Mouse (Mus musculus) forebrain, embryonic 10.5 days (tissue): Measurements from ENCODE around the gene Fxyd5. TPM values are rescaled to one million over a fixed set of nuclear protein-coding genes. Genes with fewer than 3 reads are reported as not detected.

Source experiments
- DNase-seq: peaks from one replicate; pipeline ENCODE4 v3.0.0-alpha.2; 2017; ENCODE audit warnings: low spot score; ENCODE audit errors: extremely low spot score
- H3K27ac ChIP-seq: fragments of 300-500 bp; sonication (generic); 2 replicates; pipeline ENCODE4 v1.5.1; 2016; ENCODE audit warnings: mild to moderate bottlenecking
- H3K27me3 ChIP-seq: fragments of 300-500 bp; sonication (generic); 2 replicates; pipeline ENCODE4 v1.6.1; 2016; ENCODE audit warnings: mild to moderate bottlenecking; ENCODE audit not compliant: poor library complexity, severe bottlenecking
- H3K36me3 ChIP-seq: fragments of 300-500 bp; sonication (generic); replicated peaks from 2 replicates; pipeline ENCODE4 v1.6.1; 2016; ENCODE audit warnings: mild to moderate bottlenecking, moderate library complexity
- H3K4me1 ChIP-seq: fragments of 300-500 bp; sonication (generic); 2 replicates; pipeline ENCODE4 v1.6.1; 2016
- H3K4me3 ChIP-seq: fragments of 300-500 bp; sonication (generic); 2 replicates; pipeline ENCODE4 v1.5.1; 2016; ENCODE audit warnings: mild to moderate bottlenecking, moderate library complexity
- H3K9me3 ChIP-seq: fragments of 300-500 bp; sonication (generic); 2 replicates; pipeline ENCODE4 v1.6.1; 2016; ENCODE audit warnings: mild to moderate bottlenecking, moderate library complexity
- whole genome bisulfite sequencing: fragments of 180-500 bp; shearing (Covaris S2); methylation state at CpG from one replicate; pipeline ENCODE4 v1.1.7; 2016; 5-methylcytosine and 5-hydroxymethylcytosine counted together
- polyA plus RNA-seq: library from polyadenylated mRNA; unstranded; fragments of >200 nt; fragmentation: Nextera tagmentation; extraction: Ambion mirVana; gene quantifications from 2 replicates; pipeline ENCODE4 v1.2.1, GENCODE M21; 2016

The Fxyd5 gene
- polyA plus RNA-seq, result 10.2 and 10.4 TPM in 2 replicates

- no peak for DNase-seq
- WGBS, result 34% methylated on average over 10 of the region's 10 CpGs
- H3K9me3 ChIP-seq, result no peaks in the 10 kb centered on the region
- H3K36me3 ChIP-seq, result no peaks in the 10 kb centered on the region
- H3K27me3 ChIP-seq, result peaks cover 58% of the 10 kb centered on the region
- H3K4me3 ChIP-seq, result peak within 1 kb of the TSS; percentile 39
- H3K4me1 ChIP-seq, result peaks cover 13% of the 10 kb centered on the region
- peak within 1 kb of the TSS; percentile 30; the same call in 1 of the 2 replicates for H3K27ac ChIP-seq
Measured at GRCm38 (mm10) chr7:31042431-31042910, at the start of gene Fxyd5. Gene Fxyd5, minus strand, starts transcription at chr7:31042481.

DNA sequence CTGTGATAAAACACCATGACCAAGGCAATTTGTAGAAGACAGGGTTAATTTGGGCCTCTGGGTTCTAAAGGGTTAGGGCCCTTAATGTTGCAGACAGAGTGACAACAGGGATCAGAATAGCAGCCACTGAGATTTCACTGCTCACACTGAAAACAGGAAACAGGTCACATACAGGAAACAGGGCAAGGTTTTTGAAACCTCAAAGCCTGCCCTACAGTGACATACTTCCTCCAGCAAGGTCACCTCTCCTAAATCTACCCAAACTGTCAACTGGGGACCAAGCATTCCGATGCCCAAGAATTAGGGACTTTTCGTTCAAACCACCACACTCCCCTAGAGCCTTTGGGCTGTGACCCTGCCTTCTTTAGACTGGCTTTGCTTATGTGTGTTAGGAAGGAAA is 47.4 kb upstream of the Fxyd5 start:
- Histone ChIP-seq H3K4me1 (peaks cover 12% of the 10 kb centered on the region), H3K4me3 (no peak overlapping the region), H3K9me3 (no peaks in the 10 kb centered on the region; the same call in 1 of the 2 replicates), H3K27ac (no peak overlapping the region), H3K36me3 (no peaks in the 10 kb centered on the region), H3K27me3 (no peaks in the 10 kb centered on the region)
- WGBS, result 90% methylated on average over 2 of the region's 2 CpGs
- DNase-seq, result no peak

GRCm38 (mm10) chr7:31088206-31088605 is 45.9 kb upstream of the Fxyd5 start:
- Histone ChIP-seq H3K27ac (no peak overlapping the region), H3K36me3 (no peaks in the 10 kb centered on the region), H3K4me1 (peaks cover 27% of the 10 kb centered on the region), H3K9me3 (no peaks in the 10 kb centered on the region; the same call in 1 of the 2 replicates), H3K27me3 (no peaks in the 10 kb centered on the region), H3K4me3 (no peak overlapping the region)
- WGBS, result 69% methylated on average over 3 of the region's 3 CpGs
- no peak for DNase-seq

- H3K9me3 ChIP-seq, result no peaks in the 10 kb centered on the region; the same call in 1 of the 2 replicates
- no peaks in the 10 kb centered on the region for H3K36me3 ChIP-seq
- DNase-seq, result no peak
- WGBS, result 85% methylated on average over 2 of the region's 2 CpGs
- H3K27me3 ChIP-seq, result no peaks in the 10 kb centered on the region
- H3K4me1 ChIP-seq, result peaks cover 34% of the 10 kb centered on the region
- no peak overlapping the region for H3K4me3 ChIP-seq
- peak overlapping the region; percentile 40; the same call in 1 of the 2 replicates for H3K27ac ChIP-seq
Measured at GRCm38 (mm10) chr7:31087262-31087661, 45.0 kb upstream of the Fxyd5 start.

DNA sequence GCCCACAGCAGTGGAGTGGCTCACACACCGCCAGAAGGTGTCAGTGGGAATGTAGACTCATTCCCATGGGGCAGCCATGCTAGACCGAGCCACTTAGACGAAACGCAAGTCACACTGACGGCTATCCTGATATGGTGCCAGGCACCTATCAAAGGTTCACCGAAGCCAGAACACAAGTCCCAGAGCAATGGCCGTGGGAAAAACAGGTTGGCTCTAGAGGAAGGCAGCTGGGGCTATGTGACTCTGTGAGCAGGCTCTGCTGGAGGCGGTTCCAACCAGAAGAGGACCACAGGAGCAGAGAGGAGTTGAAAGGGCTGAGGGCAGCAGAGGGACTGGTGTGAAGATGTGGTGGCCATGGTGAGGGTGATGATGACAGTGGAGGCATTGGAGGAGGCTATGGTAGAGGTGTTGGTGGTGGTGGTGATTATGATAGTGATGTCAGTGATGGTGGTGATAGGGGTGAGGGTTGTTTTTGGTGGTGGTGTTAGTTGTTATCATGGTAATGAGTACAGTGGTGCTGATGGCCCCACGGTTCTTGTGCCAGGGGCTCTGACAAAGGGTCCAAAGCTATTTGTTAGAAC is 44.0 kb upstream of the Fxyd5 start:
- Histone ChIP-seq H3K9me3 (no peaks in the 10 kb centered on the region; the same call in 1 of the 2 replicates), H3K4me1 (peaks cover 34% of the 10 kb centered on the region), H3K36me3 (no peaks in the 10 kb centered on the region), H3K27ac (peak overlapping the region; percentile 60), H3K27me3 (no peaks in the 10 kb centered on the region), H3K4me3 (no peak overlapping the region)
- no peak for DNase-seq
- WGBS, result 90% methylated on average over 9 of the region's 9 CpGs

DNA sequence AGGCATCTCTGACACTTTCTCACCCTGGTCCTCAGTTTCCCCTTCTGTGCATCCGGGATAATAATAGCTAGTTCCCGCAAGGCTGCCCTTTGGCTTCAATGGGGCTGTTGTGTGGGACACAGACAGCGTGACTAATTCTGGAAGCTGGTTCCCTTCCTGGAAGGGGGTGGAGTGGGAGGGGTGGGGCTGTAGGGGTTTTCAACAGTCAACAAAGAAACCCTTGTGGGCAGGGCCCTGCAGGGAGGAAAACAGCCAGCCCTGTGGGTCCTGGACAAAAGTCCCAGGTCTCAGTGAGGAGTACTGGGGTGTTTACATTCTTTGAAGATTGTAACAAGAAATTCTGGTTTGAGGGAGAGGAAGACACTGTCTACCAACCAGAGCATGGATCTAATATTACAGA is 42.9 kb upstream of the Fxyd5 start:
- Histone ChIP-seq H3K27me3 (no peaks in the 10 kb centered on the region), H3K4me3 (no peak overlapping the region), H3K36me3 (no peaks in the 10 kb centered on the region), H3K4me1 (peaks cover 34% of the 10 kb centered on the region), H3K9me3 (no peaks in the 10 kb centered on the region; the same call in 1 of the 2 replicates), H3K27ac (peak overlapping the region; percentile 60)
- no peak for DNase-seq
- 42% methylated on average over 3 of the region's 3 CpGs for WGBS

GRCm38 (mm10) chr7:31084140-31084539 is 41.9 kb upstream of the Fxyd5 start:
- DNase-seq, result no peak
- 68% methylated on average over 9 of the region's 9 CpGs for WGBS
- Histone ChIP-seq H3K27ac (peak overlapping the region; percentile 76; the same call in 1 of the 2 replicates), H3K36me3 (no peaks in the 10 kb centered on the region), H3K4me1 (peaks cover 34% of the 10 kb centered on the region), H3K9me3 (no peaks in the 10 kb centered on the region), H3K4me3 (no peak overlapping the region), H3K27me3 (no peaks in the 10 kb centered on the region)

DNA sequence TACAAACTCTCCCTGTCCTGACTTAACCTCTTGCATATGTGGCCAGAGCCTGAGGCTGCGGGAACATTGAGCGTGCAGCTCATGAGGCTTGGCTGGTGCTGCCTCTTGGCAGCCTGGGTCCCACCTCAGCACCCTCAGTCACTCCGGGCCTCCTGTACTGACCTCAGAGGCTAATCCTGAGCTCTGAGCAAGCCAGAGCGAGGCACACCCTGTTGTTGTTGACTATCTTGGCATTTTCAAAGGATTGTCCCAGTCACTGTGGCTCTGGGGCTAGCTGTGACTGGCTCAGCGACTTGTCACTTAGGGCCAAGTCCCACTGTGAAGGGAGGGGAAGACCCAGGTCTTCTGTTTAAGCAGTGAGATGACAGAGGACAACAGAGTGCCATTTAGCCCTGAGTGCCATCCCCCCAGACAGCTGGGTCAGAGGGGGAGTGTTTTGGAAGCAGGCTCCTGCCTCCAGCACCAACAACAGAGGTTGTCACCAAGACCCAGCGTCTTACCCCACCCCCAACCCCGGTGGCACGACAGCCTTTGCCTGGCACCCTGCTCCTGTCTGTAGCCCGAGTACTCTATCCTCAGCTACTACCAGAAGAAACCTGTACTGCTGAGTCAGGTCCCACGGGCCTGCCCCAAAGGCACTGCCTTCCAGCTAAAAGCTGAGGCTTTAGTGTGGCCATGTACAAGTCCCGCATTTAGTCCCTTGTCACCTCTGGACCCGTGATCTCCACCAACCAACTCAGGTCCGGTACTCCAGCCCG is 40.7 kb upstream of the Fxyd5 start:
- WGBS, result 63% methylated on average over 14 of the region's 14 CpGs
- Histone ChIP-seq H3K27me3 (no peaks in the 10 kb centered on the region), H3K4me1 (peaks cover 34% of the 10 kb centered on the region), H3K4me3 (no peak overlapping the region), H3K36me3 (no peaks in the 10 kb centered on the region), H3K9me3 (no peaks in the 10 kb centered on the region), H3K27ac (peak overlapping the region; percentile 76)
- DNase-seq, result no peak

DNA sequence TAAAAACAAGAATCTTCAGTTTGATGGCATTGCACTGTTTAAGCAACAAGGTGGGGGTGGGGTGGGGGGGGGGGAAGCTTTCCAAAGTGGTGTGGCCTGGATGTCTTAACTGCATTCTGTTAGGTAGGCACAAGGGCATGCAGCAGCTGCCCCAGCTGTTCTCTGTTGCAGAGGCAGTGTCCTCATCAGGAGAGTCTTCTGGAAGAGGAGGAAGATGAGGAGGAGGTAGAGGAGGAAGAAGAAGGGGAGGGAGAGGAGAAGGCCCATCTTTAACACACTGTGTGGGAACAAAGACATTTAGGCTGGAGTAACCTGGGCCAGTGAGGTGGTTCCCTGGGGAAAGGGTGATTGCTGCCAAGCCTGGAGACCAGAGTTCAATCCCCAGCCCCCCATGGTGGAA is 39.8 kb upstream of the Fxyd5 start:
- Histone ChIP-seq H3K4me1 (peaks cover 42% of the 10 kb centered on the region), H3K36me3 (no peaks in the 10 kb centered on the region), H3K27me3 (no peaks in the 10 kb centered on the region), H3K27ac (no peak overlapping the region), H3K9me3 (no peaks in the 10 kb centered on the region), H3K4me3 (no peak overlapping the region)
- no peak for DNase-seq

GRCm38 (mm10) chr7:31081106-31081505 is 38.8 kb upstream of the Fxyd5 start:
- Histone ChIP-seq H3K4me3 (no peak overlapping the region), H3K27me3 (no peaks in the 10 kb centered on the region), H3K36me3 (no peaks in the 10 kb centered on the region), H3K9me3 (no peaks in the 10 kb centered on the region), H3K4me1 (peaks cover 49% of the 10 kb centered on the region), H3K27ac (no peak overlapping the region)
- no peak for DNase-seq
- 30% methylated on average over 1 of the region's 1 CpGs for WGBS

DNA sequence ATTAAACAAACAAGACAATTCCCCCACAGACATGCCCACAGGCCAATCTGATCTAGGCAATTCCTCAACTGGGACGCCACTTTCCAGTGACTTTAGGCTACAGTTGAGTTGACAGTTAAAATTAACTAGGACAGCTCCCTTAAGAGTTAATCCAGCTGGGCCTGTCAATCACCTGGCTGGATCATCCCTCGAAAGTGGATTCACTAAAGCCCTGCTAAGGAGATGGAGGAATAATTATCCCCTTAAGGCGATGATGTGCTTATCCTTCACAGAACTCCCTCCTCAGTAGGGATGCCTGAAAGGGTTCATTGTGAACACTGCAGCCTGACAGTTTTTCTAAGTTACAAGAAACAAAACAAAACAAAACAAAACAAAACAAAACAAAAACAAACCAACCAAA is 38.3 kb upstream of the Fxyd5 start:
- H3K27ac ChIP-seq, result no peak overlapping the region
- H3K4me1 ChIP-seq, result peaks cover 46% of the 10 kb centered on the region
- H3K36me3 ChIP-seq, result no peaks in the 10 kb centered on the region
- WGBS, result 46% methylated on average over 3 of the region's 3 CpGs
- DNase-seq, result no peak
- H3K4me3 ChIP-seq, result no peak overlapping the region
- H3K27me3 ChIP-seq, result no peaks in the 10 kb centered on the region
- H3K9me3 ChIP-seq, result no peaks in the 10 kb centered on the region

DNA sequence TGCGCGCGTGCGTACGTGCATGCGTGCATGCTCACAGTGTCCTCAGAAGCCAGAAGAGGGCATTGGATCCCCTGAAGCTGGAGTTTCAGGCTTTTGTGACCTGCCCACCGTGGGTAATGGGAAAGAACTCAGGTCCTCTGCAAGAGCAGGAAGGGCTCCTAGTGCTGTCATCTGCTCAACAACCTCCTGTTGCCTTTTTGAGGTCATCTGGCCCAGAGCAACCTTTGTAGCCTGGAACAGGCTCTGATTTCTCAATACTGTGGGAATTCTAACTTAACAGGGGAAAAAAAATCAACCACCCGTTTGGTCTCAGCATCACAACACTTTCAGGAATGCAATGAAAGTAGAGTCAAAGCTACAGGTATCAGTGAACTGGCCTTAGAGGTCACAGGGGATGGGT is 37.4 kb upstream of the Fxyd5 start:
- no peak for DNase-seq
- no peak overlapping the region for H3K4me3 ChIP-seq
- peaks cover 37% of the 10 kb centered on the region for H3K4me1 ChIP-seq
- no peaks in the 10 kb centered on the region for H3K9me3 ChIP-seq
- no peaks in the 10 kb centered on the region for H3K27me3 ChIP-seq
- H3K36me3 ChIP-seq, result no peaks in the 10 kb centered on the region
- 90% methylated on average over 8 of the region's 8 CpGs for WGBS
- no peak overlapping the region for H3K27ac ChIP-seq

DNA sequence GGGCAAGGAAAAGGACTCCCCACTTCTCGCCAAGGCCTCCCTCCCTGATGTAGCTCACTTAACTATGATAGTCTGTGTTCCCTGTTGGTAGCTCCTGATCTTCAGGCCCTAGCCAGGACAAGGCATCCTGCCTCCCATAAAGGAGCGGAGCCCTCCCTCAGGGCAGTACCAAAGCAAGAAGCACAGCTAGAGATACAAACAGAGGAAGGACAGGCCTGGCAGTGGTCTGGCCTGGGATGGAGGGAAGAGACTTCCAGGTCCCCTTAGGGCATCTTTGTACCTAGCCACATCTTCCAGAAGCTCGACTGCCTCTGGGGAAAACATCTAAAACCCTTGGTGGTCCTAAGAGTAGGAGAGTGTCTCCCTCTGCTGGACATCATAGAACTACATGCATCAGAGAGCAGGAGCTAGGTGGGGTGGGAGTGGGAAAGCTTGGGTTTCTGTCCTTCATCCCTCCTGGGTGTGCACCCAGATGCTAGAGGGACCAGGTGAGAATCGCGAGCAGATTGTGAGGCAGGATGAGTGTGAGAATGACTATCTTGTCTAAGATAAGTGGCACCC is 35.7 kb upstream of the Fxyd5 start:
- Histone ChIP-seq H3K4me3 (no peak overlapping the region), H3K27me3 (no peaks in the 10 kb centered on the region), H3K4me1 (peaks cover 20% of the 10 kb centered on the region), H3K36me3 (no peaks in the 10 kb centered on the region), H3K27ac (peak overlapping the region; percentile 44), H3K9me3 (no peaks in the 10 kb centered on the region)
- no peak for DNase-seq
- WGBS, result 41% methylated on average over 5 of the region's 5 CpGs
